Mouse (Mus musculus): ENCODE data around the gene Pdp2. TPM values are rescaled to one million over a fixed set of nuclear protein-coding genes. Genes with fewer than 3 reads are reported as not detected.

The Pdp2 gene
- polyA plus RNA-seq, 2 experiments, result 4.9 to 9.7 TPM

GRCm38 (mm10) chr8:104557226-104557625 lies 34.0 kb upstream of the Pdp2 start:
- H3K9me3 ChIP-seq (ENCODE audit: control insufficient read depth, low read length), result no peaks in the 10 kb centered on the region
- H3K4me3 ChIP-seq (replicated peaks; ENCODE audit: low read length), result no peak overlapping the region
- no peak overlapping the region for H3K27ac ChIP-seq (replicated peaks; ENCODE audit: low read depth, low read length)
- 69% methylated on average over 7 of the region's 7 CpGs for WGBS
- H3K4me1 ChIP-seq (ENCODE audit: control insufficient read depth, insufficient read depth, low read length), result no peaks in the 10 kb centered on the region
- no peaks in the 10 kb centered on the region for H3K36me3 ChIP-seq (ENCODE audit: control insufficient read depth, insufficient read depth, low read length)
- H3K27me3 ChIP-seq (ENCODE audit: control insufficient read depth, insufficient read depth, low read length), result no peaks in the 10 kb centered on the region
- TF ChIP-seq POLR2A (IDR thresholded peaks at IDR 0.05; ENCODE audit: borderline replicate concordance, extremely low read depth, insufficient read depth, insufficient read length), result no peak
- no peak overlapping the region for H3K9ac ChIP-seq (ENCODE audit: low read depth, low read length, severe bottlenecking)
- H3K4me2 ChIP-seq (replicated peaks; ENCODE audit: low read depth, low read length, severe bottlenecking), result no peak overlapping the region
- DNase-seq (ENCODE audit: low spot score) (no peak), ATAC-seq (ENCODE audit: low FRiP score, low read depth) (no peak)

GRCm38 (mm10) chr8:104560731-104561130 lies 30.5 kb upstream of the Pdp2 start:
- no peak for ATAC-seq (ENCODE audit: low FRiP score, low read depth)
- no peak overlapping the region for H3K4me3 ChIP-seq (replicated peaks; ENCODE audit: low read length)
- no peak for DNase-seq (ENCODE audit: low spot score)

GRCm38 (mm10) chr8:104564633-104565456 lies 26.4 kb upstream of the Pdp2 start:
- H3K27me3 ChIP-seq (ENCODE audit: control insufficient read depth, insufficient read depth, low read length), result no peaks in the 10 kb centered on the region
- whole genome bisulfite sequencing, result 23% methylated on average over 22 of the region's 22 CpGs
- H3K4me1 ChIP-seq (ENCODE audit: control insufficient read depth, insufficient read depth, low read length), result no peaks in the 10 kb centered on the region
- no peak overlapping the region for H3K4me3 ChIP-seq (replicated peaks; ENCODE audit: low read length)
- H3K36me3 ChIP-seq (ENCODE audit: control insufficient read depth, insufficient read depth, low read length), result no peaks in the 10 kb centered on the region
- ATAC-seq (ENCODE audit: low FRiP score, low read depth) (peak; percentile 60), DNase-seq (ENCODE audit: low spot score) (peak; percentile 90)
- no peaks in the 10 kb centered on the region for H3K9me3 ChIP-seq (ENCODE audit: control insufficient read depth, low read length)
- H3K9ac ChIP-seq (ENCODE audit: low read depth, low read length, severe bottlenecking), result no peak overlapping the region
- H3K27ac ChIP-seq (replicated peaks; ENCODE audit: low read depth, low read length), result no peak overlapping the region
- no peak for TF ChIP-seq POLR2A (IDR thresholded peaks at IDR 0.05; ENCODE audit: borderline replicate concordance, extremely low read depth, insufficient read depth, insufficient read length)
- peak overlapping the region; percentile 25; the same call in 1 of the 2 replicates for H3K4me2 ChIP-seq (replicated peaks; ENCODE audit: low read depth, low read length, severe bottlenecking)

More at GRCm38 (mm10) chr8:104560731-104561130, 30.5 kb upstream of the Pdp2 start:
- H3K36me3 ChIP-seq (ENCODE audit: control insufficient read depth, insufficient read depth, low read length), result no peaks in the 10 kb centered on the region
- H3K9ac ChIP-seq (ENCODE audit: low read depth, low read length, severe bottlenecking), result no peak overlapping the region
- no peaks in the 10 kb centered on the region for H3K9me3 ChIP-seq (ENCODE audit: control insufficient read depth, low read length)
- H3K27ac ChIP-seq (replicated peaks; ENCODE audit: low read depth, low read length), result no peak overlapping the region
- no peaks in the 10 kb centered on the region for H3K4me1 ChIP-seq (ENCODE audit: control insufficient read depth, insufficient read depth, low read length)
- no peak for TF ChIP-seq POLR2A (IDR thresholded peaks at IDR 0.05; ENCODE audit: borderline replicate concordance, extremely low read depth, insufficient read depth, insufficient read length)
- no peak overlapping the region for H3K4me2 ChIP-seq (replicated peaks; ENCODE audit: low read depth, low read length, severe bottlenecking)
- H3K27me3 ChIP-seq (ENCODE audit: control insufficient read depth, insufficient read depth, low read length), result no peaks in the 10 kb centered on the region

- no peak overlapping the region for H3K9ac ChIP-seq (ENCODE audit: low read depth, low read length, severe bottlenecking)
- H3K9me3 ChIP-seq (ENCODE audit: control insufficient read depth, low read length), result no peaks in the 10 kb centered on the region
- DNase-seq (ENCODE audit: low spot score) (no peak), ATAC-seq (ENCODE audit: low FRiP score, low read depth) (no peak)
- WGBS, result 98% methylated on average over 5 of the region's 5 CpGs
- no peaks in the 10 kb centered on the region for H3K27me3 ChIP-seq (ENCODE audit: control insufficient read depth, insufficient read depth, low read length)
- H3K4me2 ChIP-seq (replicated peaks; ENCODE audit: low read depth, low read length, severe bottlenecking), result no peak overlapping the region
- H3K4me3 ChIP-seq (replicated peaks; ENCODE audit: low read length), result no peak overlapping the region
- H3K36me3 ChIP-seq (ENCODE audit: control insufficient read depth, insufficient read depth, low read length), result no peaks in the 10 kb centered on the region
- H3K27ac ChIP-seq (replicated peaks; ENCODE audit: low read depth, low read length), result no peak overlapping the region
- TF ChIP-seq POLR2A (IDR thresholded peaks at IDR 0.05; ENCODE audit: borderline replicate concordance, extremely low read depth, insufficient read depth, insufficient read length), result no peak
- no peaks in the 10 kb centered on the region for H3K4me1 ChIP-seq (ENCODE audit: control insufficient read depth, insufficient read depth, low read length)
Observed at GRCm38 (mm10) chr8:104565457-104565798, 25.8 kb upstream of the Pdp2 start.

GRCm38 (mm10) chr8:104569559-104569958 lies 21.7 kb upstream of the Pdp2 start:
- ATAC-seq (ENCODE audit: low FRiP score, low read depth) (no peak), DNase-seq (ENCODE audit: low spot score) (peak; percentile 8)
- H3K4me1 ChIP-seq (ENCODE audit: control insufficient read depth, insufficient read depth, low read length), result no peaks in the 10 kb centered on the region
- H3K27ac ChIP-seq (replicated peaks; ENCODE audit: low read depth, low read length), result no peak overlapping the region
- H3K9ac ChIP-seq (ENCODE audit: low read depth, low read length, severe bottlenecking), result no peak overlapping the region
- no peak for TF ChIP-seq POLR2A (IDR thresholded peaks at IDR 0.05; ENCODE audit: borderline replicate concordance, extremely low read depth, insufficient read depth, insufficient read length)
- no peak overlapping the region for H3K4me3 ChIP-seq (replicated peaks; ENCODE audit: low read length)
- H3K4me2 ChIP-seq (replicated peaks; ENCODE audit: low read depth, low read length, severe bottlenecking), result no peak overlapping the region
- H3K9me3 ChIP-seq (ENCODE audit: control insufficient read depth, low read length), result no peaks in the 10 kb centered on the region
- H3K36me3 ChIP-seq (ENCODE audit: control insufficient read depth, insufficient read depth, low read length), result no peaks in the 10 kb centered on the region
- WGBS, result 60% methylated on average over 1 of the region's 1 CpGs
- H3K27me3 ChIP-seq (ENCODE audit: control insufficient read depth, insufficient read depth, low read length), result no peaks in the 10 kb centered on the region

All from limb, embryonic 14.5 days (tissue).